Mouse (Mus musculus): ENCODE results near the gene Rgs10. TPM values are rescaled to one million over a fixed set of nuclear protein-coding genes. Genes with fewer than 3 reads are reported as not detected.

Gene Rgs10
- polyA plus RNA-seq, 1 experiment, result 11.1 TPM

DNA sequence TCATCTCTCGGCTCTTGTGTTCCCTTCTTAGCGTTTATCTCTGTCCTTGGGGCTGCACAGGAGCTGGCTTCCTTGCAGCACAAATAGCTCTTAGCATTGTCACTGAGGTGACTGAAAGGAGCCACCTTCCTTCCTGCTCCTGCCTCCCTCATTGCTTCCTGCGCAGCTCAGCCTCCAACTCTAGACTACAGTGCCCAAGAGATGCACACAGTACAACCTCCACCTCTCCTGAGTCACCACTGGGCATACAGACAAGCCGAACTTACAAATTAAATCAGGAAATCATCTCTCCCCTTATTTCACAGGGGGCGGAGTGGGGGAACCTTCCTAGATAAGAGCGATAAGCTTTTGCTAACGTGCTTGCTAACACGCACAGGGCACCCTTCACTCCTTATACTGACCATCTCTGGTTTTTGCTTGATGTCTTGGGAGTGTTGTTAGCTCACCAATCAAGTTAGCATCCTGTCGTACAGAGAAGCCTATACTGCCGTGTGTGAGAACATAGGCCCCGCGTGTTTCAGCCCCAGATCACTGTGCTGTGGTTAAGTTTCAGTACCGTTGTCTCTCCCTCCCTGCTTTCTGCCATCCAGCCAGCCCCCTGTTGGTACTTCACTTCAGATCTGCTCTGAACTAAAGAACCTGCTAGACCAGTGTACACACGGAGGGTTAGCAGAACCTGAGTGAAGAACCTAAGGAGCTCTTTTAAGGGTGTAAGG lies 36.6 kb downstream of the Rgs10 start:
- DNase-seq, result no peak
- peaks cover 3% of the 10 kb centered on the region; the same call in 1 of the 2 replicates for H3K4me1 ChIP-seq (ENCODE audit: control insufficient read depth, insufficient read depth, low read length)
- WGBS, result 66% methylated on average over 14 of the region's 14 CpGs
- TF ChIP-seq POLR2A (IDR thresholded peaks at IDR 0.05; ENCODE audit: borderline replicate concordance, extremely low read depth, low read depth, low read length), result no peak
- TF ChIP-seq CTCF (IDR thresholded peaks at IDR 0.05; ENCODE audit: insufficient read depth, low read length), result no peak
- no peak overlapping the region for H3K4me3 ChIP-seq (replicated peaks; ENCODE audit: extremely low read depth, low read depth, low read length)

DNA sequence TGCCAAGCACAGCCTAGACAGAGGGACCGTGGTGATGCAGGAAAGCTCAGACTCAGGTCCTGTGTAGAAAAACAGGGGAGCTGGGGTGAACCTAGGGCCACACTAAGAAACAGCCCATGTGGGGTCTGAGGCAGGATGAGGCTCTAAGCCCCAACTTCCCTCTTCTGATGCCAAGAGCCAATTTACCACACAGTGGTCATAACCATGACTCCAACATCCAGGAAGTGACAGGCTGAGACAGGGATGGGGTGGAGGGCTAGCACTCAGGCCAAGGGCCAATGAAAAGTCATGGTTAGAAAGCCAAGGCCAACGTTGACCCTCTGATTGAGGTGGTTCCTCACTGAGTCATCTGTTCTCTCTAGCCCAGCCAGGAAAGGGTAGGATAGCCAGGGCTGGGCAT lies 37.6 kb downstream of the Rgs10 start:
- no peak for DNase-seq
- WGBS, result 91% methylated on average over 2 of the region's 2 CpGs
- peaks cover 3% of the 10 kb centered on the region; the same call in 1 of the 2 replicates for H3K4me1 ChIP-seq (ENCODE audit: control insufficient read depth, insufficient read depth, low read length)
- TF ChIP-seq POLR2A (IDR thresholded peaks at IDR 0.05; ENCODE audit: borderline replicate concordance, extremely low read depth, low read depth, low read length) (no peak), CTCF (IDR thresholded peaks at IDR 0.05; ENCODE audit: insufficient read depth, low read length) (no peak)
- no peak overlapping the region for H3K4me3 ChIP-seq (replicated peaks; ENCODE audit: extremely low read depth, low read depth, low read length)

DNA sequence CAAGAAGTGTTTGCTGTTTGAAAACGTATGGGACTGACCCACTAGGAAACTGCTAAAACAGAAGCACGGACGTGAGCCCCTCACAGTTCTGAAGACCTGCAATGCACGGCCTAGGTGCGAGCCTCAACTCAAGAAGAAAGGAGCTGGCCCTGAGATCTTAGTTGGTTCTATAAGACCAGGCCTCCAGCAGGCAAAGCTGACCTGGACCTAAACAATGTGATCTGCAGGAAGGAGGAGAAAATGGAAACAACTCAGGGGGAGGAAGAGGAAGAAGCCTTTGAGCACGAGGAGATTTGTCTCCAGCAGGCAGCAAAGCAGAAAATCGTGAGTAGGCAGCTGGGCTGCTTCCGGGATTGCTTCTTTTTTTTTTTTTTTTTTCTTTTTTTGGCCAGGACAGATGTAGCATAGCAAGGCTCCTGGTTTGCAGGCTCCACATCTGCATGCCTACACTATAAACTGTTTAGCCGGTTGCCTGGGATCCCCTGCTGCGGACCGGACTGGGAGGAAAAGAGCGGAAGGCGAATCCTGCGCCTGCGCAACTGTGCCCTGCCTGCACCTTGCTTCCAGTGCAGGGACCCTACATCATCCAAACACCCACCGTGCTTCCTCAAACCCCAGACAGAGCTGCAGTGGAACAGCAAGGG lies 39.3 kb downstream of the Rgs10 start:
- no peak overlapping the region for H3K4me3 ChIP-seq (replicated peaks; ENCODE audit: extremely low read depth, low read depth, low read length)
- WGBS, result 42% methylated on average over 16 of the region's 16 CpGs
- no peak for TF ChIP-seq POLR2A (IDR thresholded peaks at IDR 0.05; ENCODE audit: borderline replicate concordance, extremely low read depth, low read depth, low read length)
- no peak for TF ChIP-seq CTCF (IDR thresholded peaks at IDR 0.05; ENCODE audit: insufficient read depth, low read length)
- peaks cover 3% of the 10 kb centered on the region; the same call in 1 of the 2 replicates for H3K4me1 ChIP-seq (ENCODE audit: control insufficient read depth, insufficient read depth, low read length)
- DNase-seq, result no peak

DNA sequence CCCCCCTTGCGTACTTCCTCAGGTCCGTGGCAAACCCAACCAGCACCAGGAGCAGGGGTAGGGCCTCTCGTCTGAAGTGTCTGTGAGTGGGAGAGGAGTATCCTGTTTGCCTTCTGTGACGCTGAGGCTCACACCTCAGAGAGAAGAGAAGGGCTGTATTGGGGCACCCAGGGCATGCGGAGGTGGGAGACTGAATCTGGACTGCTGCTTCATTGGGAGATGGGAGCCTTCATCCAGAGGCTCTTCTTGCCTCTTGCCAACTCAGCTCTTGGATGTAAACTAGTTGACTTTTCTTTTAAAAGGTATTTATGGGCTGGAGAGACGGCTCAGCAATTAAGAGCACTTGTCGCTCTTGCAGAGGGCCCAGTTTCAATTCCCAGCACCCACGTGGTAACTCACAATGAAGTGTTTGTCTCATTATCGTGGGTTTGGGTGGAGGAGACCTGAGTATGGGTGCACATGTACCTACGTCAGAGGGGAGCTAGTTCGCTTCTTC lies 42.3 kb downstream of the Rgs10 start:
- no peak for TF ChIP-seq CTCF (IDR thresholded peaks at IDR 0.05; ENCODE audit: insufficient read depth, low read length)
- TF ChIP-seq POLR2A (IDR thresholded peaks at IDR 0.05; ENCODE audit: borderline replicate concordance, extremely low read depth, low read depth, low read length), result no peak
- 63% methylated on average over 11 of the region's 11 CpGs for WGBS
- H3K4me1 ChIP-seq (ENCODE audit: control insufficient read depth, insufficient read depth, low read length), result peaks cover 3% of the 10 kb centered on the region; the same call in 1 of the 2 replicates
- DNase-seq, result peak; percentile 37
- no peak overlapping the region for H3K4me3 ChIP-seq (replicated peaks; ENCODE audit: extremely low read depth, low read depth, low read length)

DNA sequence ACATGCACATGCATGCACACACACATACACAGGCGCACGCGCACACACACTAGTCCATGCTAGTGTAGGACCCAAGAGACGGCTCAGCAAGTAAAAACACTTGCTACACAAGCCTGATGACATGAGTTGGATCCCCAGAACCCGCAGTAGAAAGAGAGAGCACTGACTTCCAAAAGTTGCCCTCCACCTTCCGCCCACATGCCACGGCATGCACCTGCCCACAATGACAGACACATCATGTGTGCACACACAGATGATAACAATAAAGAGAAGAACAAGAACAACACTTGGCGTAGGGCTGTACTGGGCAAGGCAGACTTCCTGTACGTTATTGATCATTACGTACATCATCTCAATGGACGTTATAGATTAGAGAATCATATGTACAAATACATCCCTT lies 44.4 kb downstream of the Rgs10 start:
- H3K4me3 ChIP-seq (replicated peaks; ENCODE audit: extremely low read depth, low read depth, low read length), result no peak overlapping the region
- H3K4me1 ChIP-seq (ENCODE audit: control insufficient read depth, insufficient read depth, low read length), result 0 out of 2 replicates have a peak, but pooled peaks cover 2% of the 10 kb centered on the region
- no peak for DNase-seq
- no peak for TF ChIP-seq CTCF (IDR thresholded peaks at IDR 0.05; ENCODE audit: insufficient read depth, low read length)
- no peak for TF ChIP-seq POLR2A (IDR thresholded peaks at IDR 0.05; ENCODE audit: borderline replicate concordance, extremely low read depth, low read depth, low read length)
- 92% methylated on average over 11 of the region's 11 CpGs for WGBS

DNA sequence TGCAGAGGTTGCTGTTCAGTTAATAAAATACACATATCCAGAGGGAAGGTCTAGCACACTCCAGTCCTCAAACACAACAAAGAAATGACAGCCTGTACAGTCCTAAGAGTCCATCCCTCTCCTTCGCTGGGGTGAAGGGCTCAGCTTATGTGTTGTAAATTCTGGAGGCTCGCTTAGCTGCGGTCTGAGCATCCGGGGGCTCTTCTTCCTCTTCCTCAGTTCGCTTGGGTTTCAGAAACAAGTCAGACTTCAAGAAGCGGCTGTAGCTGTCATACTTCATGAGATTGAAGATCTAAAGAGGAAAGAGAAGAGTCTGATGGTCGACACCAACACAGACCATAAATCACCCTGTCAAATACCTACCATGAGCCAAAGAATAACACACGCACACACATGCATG lies 44.8 kb downstream of the Rgs10 start:
- TF ChIP-seq CTCF (IDR thresholded peaks at IDR 0.05; ENCODE audit: insufficient read depth, low read length), result no peak
- no peak for TF ChIP-seq POLR2A (IDR thresholded peaks at IDR 0.05; ENCODE audit: borderline replicate concordance, extremely low read depth, low read depth, low read length)
- WGBS, result 72% methylated on average over 8 of the region's 8 CpGs
- H3K4me3 ChIP-seq (replicated peaks; ENCODE audit: extremely low read depth, low read depth, low read length), result no peak overlapping the region
- 0 out of 2 replicates have a peak, but pooled peaks cover 2% of the 10 kb centered on the region for H3K4me1 ChIP-seq (ENCODE audit: control insufficient read depth, insufficient read depth, low read length)
- DNase-seq, result no peak

DNA sequence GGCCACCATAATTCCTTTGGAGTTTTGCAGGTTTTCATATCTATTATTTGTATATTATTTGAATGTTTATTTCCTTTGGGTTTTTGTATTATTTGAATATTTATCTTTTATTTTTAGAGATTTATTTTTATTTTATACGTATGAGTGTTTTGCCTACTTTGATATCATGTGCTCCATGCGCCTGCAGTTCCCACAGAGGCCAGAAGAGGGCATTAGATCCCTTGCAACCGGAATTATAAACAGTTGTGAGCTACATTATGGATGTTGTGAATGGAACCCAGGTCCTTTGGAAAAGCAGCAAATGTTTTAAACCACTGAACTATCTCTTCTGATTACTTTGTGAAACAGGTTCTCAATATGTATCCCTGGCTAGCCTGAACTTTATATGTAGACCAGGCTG lies 46.2 kb downstream of the Rgs10 start:
- DNase-seq, result no peak
- Histone ChIP-seq H3K4me1 (ENCODE audit: control insufficient read depth, insufficient read depth, low read length) (0 out of 2 replicates have a peak, but pooled peaks cover 2% of the 10 kb centered on the region), H3K4me3 (replicated peaks; ENCODE audit: extremely low read depth, low read depth, low read length) (no peak overlapping the region)
- 62% methylated on average over 3 of the region's 3 CpGs for WGBS
- TF ChIP-seq CTCF (IDR thresholded peaks at IDR 0.05; ENCODE audit: insufficient read depth, low read length), result peak; percentile 65
- no peak for TF ChIP-seq POLR2A (IDR thresholded peaks at IDR 0.05; ENCODE audit: borderline replicate concordance, extremely low read depth, low read depth, low read length)

DNA sequence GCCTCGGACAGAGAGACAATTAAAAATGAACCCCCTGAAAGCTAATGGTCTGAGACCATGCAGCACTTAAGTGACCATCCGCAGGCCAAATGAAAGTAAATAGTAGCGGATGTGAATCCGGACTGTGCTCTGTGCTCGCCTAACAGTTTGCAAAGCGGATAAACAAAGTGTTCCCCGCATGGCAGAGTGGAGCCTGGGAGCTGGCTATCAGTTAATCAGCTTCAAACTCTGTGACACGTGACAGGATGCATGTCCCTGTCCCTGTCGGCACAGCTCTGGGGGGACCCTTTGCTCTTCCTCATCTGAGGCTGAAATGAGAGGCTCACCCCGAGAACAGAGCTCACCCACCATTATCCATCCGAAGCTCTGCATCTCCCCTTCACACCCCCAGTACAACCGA lies 49.2 kb downstream of the Rgs10 start:
- DNase-seq, result no peak
- TF ChIP-seq POLR2A (IDR thresholded peaks at IDR 0.05; ENCODE audit: borderline replicate concordance, extremely low read depth, low read depth, low read length) (no peak), CTCF (IDR thresholded peaks at IDR 0.05; ENCODE audit: insufficient read depth, low read length) (no peak)
- H3K4me1 ChIP-seq (ENCODE audit: control insufficient read depth, insufficient read depth, low read length), result peaks cover 4% of the 10 kb centered on the region; the same call in 1 of the 2 replicates
- no peak overlapping the region for H3K4me3 ChIP-seq (replicated peaks; ENCODE audit: extremely low read depth, low read depth, low read length)
- WGBS, result 48% methylated on average over 12 of the region's 12 CpGs

DNA sequence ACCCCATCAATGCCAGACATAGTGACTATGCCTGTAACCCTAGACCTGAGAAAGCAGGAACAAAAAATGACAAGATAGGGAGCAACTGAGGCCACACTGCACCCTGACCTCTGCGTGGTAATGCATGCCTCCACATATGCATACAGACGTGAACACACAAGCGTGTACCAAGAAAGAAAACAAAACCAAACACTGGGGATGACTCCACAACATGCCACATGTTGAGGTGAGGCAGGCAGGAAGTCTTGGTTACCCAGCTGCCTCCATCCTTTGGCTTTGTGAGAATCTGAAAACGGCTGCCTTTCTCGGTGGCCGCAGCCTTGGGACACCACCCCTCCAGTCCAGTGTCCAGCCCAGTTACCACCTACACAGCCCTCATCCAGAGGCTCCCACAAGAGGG lies 49.7 kb downstream of the Rgs10 start:
- Histone ChIP-seq H3K4me1 (ENCODE audit: control insufficient read depth, insufficient read depth, low read length) (peaks cover 4% of the 10 kb centered on the region; the same call in 1 of the 2 replicates), H3K4me3 (replicated peaks; ENCODE audit: extremely low read depth, low read depth, low read length) (no peak overlapping the region)
- DNase-seq, result no peak
- 74% methylated on average over 6 of the region's 6 CpGs for WGBS
- TF ChIP-seq POLR2A (IDR thresholded peaks at IDR 0.05; ENCODE audit: borderline replicate concordance, extremely low read depth, low read depth, low read length) (no peak), CTCF (IDR thresholded peaks at IDR 0.05; ENCODE audit: insufficient read depth, low read length) (no peak)
